ENCODE assay signal across 8 mouse cellular contexts in the genomic region with DNA sequence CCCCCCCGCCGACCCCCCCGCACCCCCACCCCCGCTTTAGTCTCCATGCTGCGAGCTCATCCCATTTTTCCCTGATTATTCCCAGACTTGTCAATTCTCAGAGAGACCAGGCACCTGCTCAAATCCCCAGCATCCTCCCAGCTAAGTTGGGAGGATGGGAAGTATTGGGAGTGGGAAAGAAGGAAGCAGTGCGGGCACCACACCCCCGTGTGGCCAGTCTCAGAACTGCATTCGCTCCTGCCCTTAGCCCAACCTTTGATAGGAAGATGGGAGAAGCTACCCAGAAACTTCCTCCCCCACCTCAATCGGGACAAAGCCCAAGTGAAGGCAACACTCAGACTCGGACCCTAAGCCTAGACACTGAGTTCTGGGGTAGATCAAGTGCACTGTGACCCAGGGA. TPM values are rescaled to one million over a fixed set of nuclear protein-coding genes. Genes with fewer than 3 reads are reported as not detected.
DNase-seq lines count a peak whose midpoint lies in the region; ATAC-seq and TF ChIP-seq lines count a peak whose summit lies in the region.

No protein-coding gene starts in this region.

- peak; percentile 98; the same call in 1 of the 2 replicates for TF ChIP-seq CTCF in gastrocnemius, adult 2 months (IDR thresholded peaks at IDR 0.05)
- TF ChIP-seq CTCF in midbrain, postnatal 0 days (IDR thresholded peaks at IDR 0.05), result peak; percentile 95

- H3K36me3 ChIP-seq in kidney, embryonic 15.5 days, result peaks cover 16% of the 10 kb centered on the region; the same call in 1 of the 2 replicates
- H3K36me3 ChIP-seq in hindbrain, embryonic 15.5 days, result peaks cover 29% of the 10 kb centered on the region
- peaks cover 31% of the 10 kb centered on the region for H3K36me3 ChIP-seq in midbrain, postnatal 0 days (ENCODE audit: insufficient read depth, low read length)
- H3K36me3 ChIP-seq in stomach, embryonic 16.5 days (ENCODE audit: control insufficient read depth, insufficient read depth, low read length), result 0 out of 2 replicates have a peak, but pooled peaks cover 6% of the 10 kb centered on the region

- intact Hi-C loops in gastrocnemius, adult 2 months (cut with DNase I), result loop anchor here (10.0 kb wide), 1 partner anchor 1199 kb away; the partner anchor contains the start of genes Galt and Sigmar1
- intact Hi-C loops in left cerebral cortex, postnatal 4 days (cut with DNase I), result no loop called here

- peak; percentile 63 for DNase-seq in kidney, adult 11 months
- peak; percentile 92 to 95 for DNase-seq in cerebellum, postnatal 14 days
- DNase-seq in gastrocnemius, adult 2 months, result peak; percentile 87
- DNase-seq in left cerebral cortex, postnatal 4 days, result peak; percentile 82
- peak; percentile 86 for DNase-seq in midbrain, postnatal 0 days (ENCODE audit: low spot score)

- no peak overlapping the region for H3K4me2 ChIP-seq in kidney, embryonic 15.5 days
- peak overlapping the region; percentile 76 for H3K4me2 ChIP-seq in hindbrain, embryonic 15.5 days
- H3K4me2 ChIP-seq in midbrain, postnatal 0 days (ENCODE audit: low read depth, low read length, poor library complexity, severe bottlenecking), result peak overlapping the region; percentile 86
- no peak overlapping the region for H3K4me2 ChIP-seq in stomach, embryonic 16.5 days (ENCODE audit: low read depth, low read length)

- H3K4me3 ChIP-seq in kidney, embryonic 15.5 days (replicated peaks), result no peak overlapping the region
- peak overlapping the region; percentile 93 for H3K4me3 ChIP-seq in gastrocnemius, adult 2 months
- peak overlapping the region; percentile 76 for H3K4me3 ChIP-seq in hindbrain, embryonic 15.5 days
- H3K4me3 ChIP-seq in midbrain, postnatal 0 days (ENCODE audit: low read depth, low read length), result no peak overlapping the region
- H3K4me3 ChIP-seq in stomach, embryonic 16.5 days (replicated peaks; ENCODE audit: low read length), result no peak overlapping the region

- H3K27ac ChIP-seq in kidney, embryonic 15.5 days, result no peak overlapping the region
- peak overlapping the region; percentile 100 for H3K27ac ChIP-seq in gastrocnemius, adult 2 months
- H3K27ac ChIP-seq in hindbrain, embryonic 15.5 days (replicated peaks), result peak overlapping the region; percentile 74
- H3K27ac ChIP-seq in midbrain, postnatal 0 days (ENCODE audit: low read depth, low read length), result peak overlapping the region; percentile 97; the same call in 1 of the 2 replicates
- peak overlapping the region; percentile 56; the same call in 1 of the 2 replicates for H3K27ac ChIP-seq in stomach, embryonic 16.5 days (ENCODE audit: low read length)

- 9% methylated on average over 10 of the region's 10 CpGs for WGBS in kidney, embryonic 15.5 days
- WGBS in hindbrain, embryonic 15.5 days, result 7% methylated on average over 10 of the region's 10 CpGs
- 3% methylated on average over 10 of the region's 10 CpGs for WGBS in midbrain, postnatal 0 days
- WGBS in stomach, embryonic 16.5 days, result 10% methylated on average over 10 of the region's 10 CpGs

- ATAC-seq in kidney, embryonic 15.5 days (replicated peaks; ENCODE audit: low FRiP score), result no peak
- ATAC-seq in hindbrain, embryonic 15.5 days (ENCODE audit: low FRiP score, low read depth), result no peak
- no peak for ATAC-seq in midbrain, postnatal 0 days (ENCODE audit: low FRiP score)
- ATAC-seq in stomach, embryonic 16.5 days (ENCODE audit: insufficient read depth, low FRiP score), result no peak

- no peaks in the 10 kb centered on the region for H3K27me3 ChIP-seq in kidney, embryonic 15.5 days
- H3K27me3 ChIP-seq in hindbrain, embryonic 15.5 days, result no peaks in the 10 kb centered on the region
- no peaks in the 10 kb centered on the region for H3K27me3 ChIP-seq in midbrain, postnatal 0 days (ENCODE audit: insufficient read depth, low read length)
- H3K27me3 ChIP-seq in stomach, embryonic 16.5 days (ENCODE audit: control insufficient read depth, insufficient read depth, low read length), result no peaks in the 10 kb centered on the region

- no peaks in the 10 kb centered on the region for H3K9me3 ChIP-seq in kidney, embryonic 15.5 days (replicated peaks)
- H3K9me3 ChIP-seq in hindbrain, embryonic 15.5 days, result no peaks in the 10 kb centered on the region
- no peaks in the 10 kb centered on the region for H3K9me3 ChIP-seq in midbrain, postnatal 0 days (ENCODE audit: low read length)
- no peaks in the 10 kb centered on the region for H3K9me3 ChIP-seq in stomach, embryonic 16.5 days (replicated peaks; ENCODE audit: control insufficient read depth, low read length)

- peaks cover 42% of the 10 kb centered on the region for H3K4me1 ChIP-seq in kidney, embryonic 15.5 days
- H3K4me1 ChIP-seq in hindbrain, embryonic 15.5 days (replicated peaks), result peaks cover 49% of the 10 kb centered on the region
- H3K4me1 ChIP-seq in midbrain, postnatal 0 days (ENCODE audit: insufficient read depth, low read length), result peaks cover 27% of the 10 kb centered on the region
- H3K4me1 ChIP-seq in stomach, embryonic 16.5 days (ENCODE audit: control insufficient read depth, insufficient read depth, low read length), result peaks cover 14% of the 10 kb centered on the region

- H3K9ac ChIP-seq in kidney, embryonic 15.5 days, result no peak overlapping the region
- H3K9ac ChIP-seq in hindbrain, embryonic 15.5 days, result peak overlapping the region; percentile 9; the same call in 1 of the 2 replicates
- H3K9ac ChIP-seq in midbrain, postnatal 0 days (replicated peaks; ENCODE audit: low read length, poor library complexity, severe bottlenecking), result peak overlapping the region; percentile 100; the same call in 1 of the 2 replicates
- H3K9ac ChIP-seq in stomach, embryonic 16.5 days (ENCODE audit: low read length), result no peak overlapping the region

RNA-seq across cellular contexts. Expression of gene Dnajb5, which starts 4.7 kb away (rescaled TPM):
- polyA plus RNA-seq in kidney, embryonic 15.5 days (2015; fragmentation: Nextera tagmentation; extraction: Ambion mirVana), result 6.9 and 10.0 TPM in 2 replicates
- 100 to 1,000 TPM; 178 to 216 TPM for total RNA-seq in gastrocnemius, adult 2 months (2021)
- polyA plus RNA-seq in hindbrain, embryonic 15.5 days (2015; fragmentation: Nextera tagmentation; extraction: Ambion mirVana), result 36.7 and 46.3 TPM in 2 replicates
- total RNA-seq in left cerebral cortex, postnatal 4 days (2021), result 100 to 1,000 TPM; 152 to 156 TPM
- total RNA-seq in midbrain, postnatal 0 days (2014; rRNA removed), result 75.6 and 109 TPM in 2 replicates
- 37.9 and 41.4 TPM in 2 replicates for polyA plus RNA-seq in midbrain, postnatal 0 days (2015; fragmentation: Nextera tagmentation; extraction: Ambion mirVana)
- polyA plus RNA-seq in stomach, embryonic 16.5 days (2015; fragmentation: Nextera tagmentation; extraction: Ambion mirVana), result 10.2 and 11.3 TPM in 2 replicates

RNA-seq across cellular contexts. Expression of gene 1700022I11Rik, which starts 15.1 kb away (rescaled TPM):
- 0.48 and 0.75 TPM in 2 replicates for polyA plus RNA-seq in kidney, embryonic 15.5 days (2015; fragmentation: Nextera tagmentation; extraction: Ambion mirVana)
- total RNA-seq in gastrocnemius, adult 2 months (2021), result not detected
- 0.41 and 0.68 TPM in 2 replicates for polyA plus RNA-seq in hindbrain, embryonic 15.5 days (2015; fragmentation: Nextera tagmentation; extraction: Ambion mirVana)
- total RNA-seq in left cerebral cortex, postnatal 4 days (2021), result not detected
- total RNA-seq in midbrain, postnatal 0 days (2014; rRNA removed), result not detected in 2 replicates
- 0.19 and 0.48 TPM in 2 replicates for polyA plus RNA-seq in midbrain, postnatal 0 days (2015; fragmentation: Nextera tagmentation; extraction: Ambion mirVana)
- 0.39 and 1.8 TPM in 2 replicates for polyA plus RNA-seq in stomach, embryonic 16.5 days (2015; fragmentation: Nextera tagmentation; extraction: Ambion mirVana)

RNA-seq across cellular contexts. Expression of gene Phf24, which starts 37.8 kb away (rescaled TPM):
- polyA plus RNA-seq in kidney, embryonic 15.5 days (2015; fragmentation: Nextera tagmentation; extraction: Ambion mirVana), result 0.26 and 0.93 TPM in 2 replicates
- 1 to 10 TPM in 1 of 2 experiments, under 1 TPM in 1; 0.41 to 1.3 TPM for total RNA-seq in gastrocnemius, adult 2 months (2021)
- 39.3 and 39.7 TPM in 2 replicates for polyA plus RNA-seq in hindbrain, embryonic 15.5 days (2015; fragmentation: Nextera tagmentation; extraction: Ambion mirVana)
- total RNA-seq in left cerebral cortex, postnatal 4 days (2021), result 100 to 1,000 TPM; 156 to 162 TPM
- 130 and 148 TPM in 2 replicates for total RNA-seq in midbrain, postnatal 0 days (2014; rRNA removed)
- polyA plus RNA-seq in midbrain, postnatal 0 days (2015; fragmentation: Nextera tagmentation; extraction: Ambion mirVana), result 44.4 and 45.0 TPM in 2 replicates
- polyA plus RNA-seq in stomach, embryonic 16.5 days (2015; fragmentation: Nextera tagmentation; extraction: Ambion mirVana), result 2.2 and 2.5 TPM in 2 replicates

RNA-seq across cellular contexts. Expression of gene Vcp, which starts 46.0 kb away (rescaled TPM):
- polyA plus RNA-seq in kidney, embryonic 15.5 days (2015; fragmentation: Nextera tagmentation; extraction: Ambion mirVana), result 547 and 571 TPM in 2 replicates
- total RNA-seq in gastrocnemius, adult 2 months (2021), result 100 to 1,000 TPM; 229 to 272 TPM
- 469 and 479 TPM in 2 replicates for polyA plus RNA-seq in hindbrain, embryonic 15.5 days (2015; fragmentation: Nextera tagmentation; extraction: Ambion mirVana)
- 100 to 1,000 TPM; 244 to 265 TPM for total RNA-seq in left cerebral cortex, postnatal 4 days (2021)
- 192 and 242 TPM in 2 replicates for total RNA-seq in midbrain, postnatal 0 days (2014; rRNA removed)
- 448 and 464 TPM in 2 replicates for polyA plus RNA-seq in midbrain, postnatal 0 days (2015; fragmentation: Nextera tagmentation; extraction: Ambion mirVana)
- 480 and 497 TPM in 2 replicates for polyA plus RNA-seq in stomach, embryonic 16.5 days (2015; fragmentation: Nextera tagmentation; extraction: Ambion mirVana)

RNA-seq across cellular contexts. Expression of gene Fancg, which starts 56.0 kb away (rescaled TPM):
- polyA plus RNA-seq in kidney, embryonic 15.5 days (2015; fragmentation: Nextera tagmentation; extraction: Ambion mirVana), result 15.2 and 17.2 TPM in 2 replicates
- 1 to 10 TPM in 1 of 2 experiments, under 1 TPM in 1; 0.84 to 1.2 TPM for total RNA-seq in gastrocnemius, adult 2 months (2021)
- 21.1 and 25.4 TPM in 2 replicates for polyA plus RNA-seq in hindbrain, embryonic 15.5 days (2015; fragmentation: Nextera tagmentation; extraction: Ambion mirVana)
- total RNA-seq in left cerebral cortex, postnatal 4 days (2021), result 10 to 100 TPM; 15.7 to 16.8 TPM
- 15.0 and 18.2 TPM in 2 replicates for total RNA-seq in midbrain, postnatal 0 days (2014; rRNA removed)
- polyA plus RNA-seq in midbrain, postnatal 0 days (2015; fragmentation: Nextera tagmentation; extraction: Ambion mirVana), result 14.2 and 14.3 TPM in 2 replicates
- 16.5 and 17.5 TPM in 2 replicates for polyA plus RNA-seq in stomach, embryonic 16.5 days (2015; fragmentation: Nextera tagmentation; extraction: Ambion mirVana)

Comparison
In these comparisons a context has a peak if more than half of its experiments do, and no peak if none do; other contexts are left out.
1. H3K4me2 ChIP-seq: peak in hindbrain, embryonic 15.5 days (single experiment) and midbrain, postnatal 0 days (single experiment); none in kidney, embryonic 15.5 days (single experiment) and stomach, embryonic 16.5 days (single experiment).
2. H3K4me3 ChIP-seq: peak in gastrocnemius, adult 2 months (single experiment) and hindbrain, embryonic 15.5 days (single experiment); none in kidney, embryonic 15.5 days (single experiment), midbrain, postnatal 0 days (single experiment) and stomach, embryonic 16.5 days (single experiment).
3. H3K9ac ChIP-seq: peak in hindbrain, embryonic 15.5 days (single experiment) and midbrain, postnatal 0 days (single experiment); none in kidney, embryonic 15.5 days (single experiment) and stomach, embryonic 16.5 days (single experiment).
4. RNA of gene Phf24, which starts 37.8 kb away (polyA plus RNA-seq): 44.4 to 45.0 TPM in midbrain, postnatal 0 days and 39.3 to 39.7 TPM in hindbrain, embryonic 15.5 days; 2.2 to 2.5 TPM in stomach, embryonic 16.5 days and 0.26 to 0.93 TPM in kidney, embryonic 15.5 days; every median in the first group is over 10 times any median in the second.
5. Peak in every context shown above with its lines, with median percentiles within 50 percentile points of each other: DNase-seq.